Mouse (Mus musculus): ENCODE measurements at regions not wholly inside any gene's neighbourhood (a gene's known extent, or its start where the extent isn't known, plus 50 kb on each side); places are given as distances from the start of the nearest gene placed in this dataset.

GRCm38 (mm10) chr3:102669951-102670350 is 64.4 kb upstream of the Tspan2 start:
- no peaks in the 10 kb centered on the region; the same call in 1 of the 2 replicates for H3K27me3 ChIP-seq (ENCODE audit: low read depth, poor library complexity, severe bottlenecking)
- no peak overlapping the region for H3K4me3 ChIP-seq
- no peak for DNase-seq (ENCODE audit: low spot score)
- H3K36me3 ChIP-seq: no peaks in the 10 kb centered on the region
- H3K4me1 ChIP-seq: peaks cover 22% of the 10 kb centered on the region
- WGBS: 88% methylated on average over 2 of the region's 2 CpGs
- no peaks in the 10 kb centered on the region for H3K9me3 ChIP-seq (replicated peaks)
- H3K27ac ChIP-seq: no peak overlapping the region

- no peaks in the 10 kb centered on the region for H3K36me3 ChIP-seq
- H3K4me1 ChIP-seq: peaks cover 22% of the 10 kb centered on the region
- no peaks in the 10 kb centered on the region for H3K9me3 ChIP-seq (replicated peaks)
- H3K27me3 ChIP-seq (ENCODE audit: low read depth, poor library complexity, severe bottlenecking): no peaks in the 10 kb centered on the region; the same call in 1 of the 2 replicates
- H3K27ac ChIP-seq: no peak overlapping the region
- no peak for DNase-seq (ENCODE audit: low spot score)
- H3K4me3 ChIP-seq: no peak overlapping the region
- 68% methylated on average over 5 of the region's 5 CpGs for WGBS
Observed at GRCm38 (mm10) chr3:102670557-102670956, 63.8 kb upstream of the Tspan2 start.

- H3K4me1 ChIP-seq: peaks cover 25% of the 10 kb centered on the region
- no peak for DNase-seq (ENCODE audit: low spot score)
- H3K4me3 ChIP-seq: no peak overlapping the region
- no peaks in the 10 kb centered on the region for H3K9me3 ChIP-seq (replicated peaks)
- H3K27ac ChIP-seq: no peak overlapping the region
- WGBS: 87% methylated on average over 5 of the region's 5 CpGs
- H3K27me3 ChIP-seq (ENCODE audit: low read depth, poor library complexity, severe bottlenecking): no peaks in the 10 kb centered on the region; the same call in 1 of the 2 replicates
- no peaks in the 10 kb centered on the region for H3K36me3 ChIP-seq
Observed at GRCm38 (mm10) chr3:102670972-102671371, 63.4 kb upstream of the Tspan2 start.

- Histone ChIP-seq H3K36me3 (no peaks in the 10 kb centered on the region), H3K4me1 (peaks cover 11% of the 10 kb centered on the region), H3K9me3 (replicated peaks) (no peaks in the 10 kb centered on the region), H3K27ac (no peak overlapping the region), H3K4me3 (no peak overlapping the region), H3K27me3 (ENCODE audit: low read depth, poor library complexity, severe bottlenecking) (no peaks in the 10 kb centered on the region)
- WGBS: 89% methylated on average over 5 of the region's 5 CpGs
- no peak for DNase-seq (ENCODE audit: low spot score)
Observed at GRCm38 (mm10) chr3:102673506-102673905, 60.8 kb upstream of the Tspan2 start.

- Histone ChIP-seq H3K4me1 (peaks cover 11% of the 10 kb centered on the region), H3K36me3 (no peaks in the 10 kb centered on the region), H3K9me3 (replicated peaks) (no peaks in the 10 kb centered on the region), H3K27me3 (ENCODE audit: low read depth, poor library complexity, severe bottlenecking) (no peaks in the 10 kb centered on the region), H3K27ac (no peak overlapping the region), H3K4me3 (no peak overlapping the region)
- no peak for DNase-seq (ENCODE audit: low spot score)
- WGBS: 20% methylated on average over 2 of the region's 2 CpGs
Observed at GRCm38 (mm10) chr3:102674068-102674467, 60.3 kb upstream of the Tspan2 start.

- 84% methylated on average over 7 of the region's 7 CpGs for WGBS
- H3K4me3 ChIP-seq: no peak overlapping the region
- H3K27me3 ChIP-seq (ENCODE audit: low read depth, poor library complexity, severe bottlenecking): no peaks in the 10 kb centered on the region
- H3K36me3 ChIP-seq: no peaks in the 10 kb centered on the region
- no peak overlapping the region for H3K27ac ChIP-seq
- peaks cover 11% of the 10 kb centered on the region for H3K4me1 ChIP-seq
- DNase-seq (ENCODE audit: low spot score): no peak
- H3K9me3 ChIP-seq (replicated peaks): no peaks in the 10 kb centered on the region
Observed at GRCm38 (mm10) chr3:102676946-102677534, 57.3 kb upstream of the Tspan2 start.

- no peaks in the 10 kb centered on the region for H3K36me3 ChIP-seq
- H3K9me3 ChIP-seq (replicated peaks): no peaks in the 10 kb centered on the region
- H3K27me3 ChIP-seq (ENCODE audit: low read depth, poor library complexity, severe bottlenecking): no peaks in the 10 kb centered on the region
- no peak overlapping the region for H3K27ac ChIP-seq
- no peak overlapping the region for H3K4me3 ChIP-seq
- H3K4me1 ChIP-seq: peaks cover 11% of the 10 kb centered on the region
- DNase-seq (ENCODE audit: low spot score): no peak
- WGBS: 91% methylated on average over 1 of the region's 1 CpGs
Observed at GRCm38 (mm10) chr3:102678516-102678915, 55.8 kb upstream of the Tspan2 start.

- no peak for DNase-seq (ENCODE audit: low spot score)
- Histone ChIP-seq H3K27ac (no peak overlapping the region), H3K4me1 (peaks cover under 1% of the 10 kb centered on the region; the same call in 1 of the 2 replicates), H3K9me3 (replicated peaks) (no peaks in the 10 kb centered on the region), H3K36me3 (no peaks in the 10 kb centered on the region), H3K4me3 (no peak overlapping the region), H3K27me3 (ENCODE audit: low read depth, poor library complexity, severe bottlenecking) (no peaks in the 10 kb centered on the region)
- WGBS: 83% methylated on average over 8 of the region's 8 CpGs
Observed at GRCm38 (mm10) chr3:102682424-102682823, 51.9 kb upstream of the Tspan2 start.

- Histone ChIP-seq H3K4me1 (peaks cover 8% of the 10 kb centered on the region; the same call in 1 of the 2 replicates), H3K9me3 (replicated peaks) (no peaks in the 10 kb centered on the region), H3K36me3 (no peaks in the 10 kb centered on the region), H3K27ac (no peak overlapping the region), H3K4me3 (no peak overlapping the region), H3K27me3 (ENCODE audit: low read depth, poor library complexity, severe bottlenecking) (no peaks in the 10 kb centered on the region)
- WGBS: 86% methylated on average over 10 of the region's 10 CpGs
- DNase-seq (ENCODE audit: low spot score): no peak
Observed at GRCm38 (mm10) chr3:102683541-102683940, 50.8 kb upstream of the Tspan2 start.

Measured in limb, embryonic 10.5 days (tissue).